Mouse (Mus musculus) liver, adult 2 months (tissue): ENCODE data around the gene Lgalsl. TPM values are rescaled to one million over a fixed set of nuclear protein-coding genes. Genes with fewer than 3 reads are reported as not detected.
A peak's percentile ranks its signal among the peaks of the same experiment; 100 is the strongest.

Experiments used
- DNase-seq: peaks from one replicate; pipeline ENCODE4 v3.0.0-alpha.2; 2011; ENCODE audit warnings: low read depth, low spot score; ENCODE audit errors: extremely low read depth
- H3K27ac ChIP-seq: fragments of 200-500 bp; replicated peaks from 2 replicates; pipeline ENCODE4 v1.5.1; 2012; ENCODE audit warnings: low read depth, mild to moderate bottlenecking, control low read depth, inconsistent platforms, low read length; ENCODE audit not compliant: insufficient read depth
- H3K27me3 ChIP-seq: fragments of 200-500 bp; 2 replicates; pipeline ENCODE4 v1.6.1; 2012; ENCODE audit warnings: mild to moderate bottlenecking, moderate library complexity, low read length, inconsistent platforms; ENCODE audit not compliant: control insufficient read depth, insufficient read depth
- H3K36me3 ChIP-seq: fragments of 200-500 bp; 2 replicates; pipeline ENCODE4 v1.6.1; 2012; ENCODE audit warnings: low read length, inconsistent platforms; ENCODE audit not compliant: control insufficient read depth, insufficient read depth
- H3K4me1 ChIP-seq: fragments of 200-500 bp; 2 replicates; pipeline ENCODE4 v1.6.1; 2011; ENCODE audit warnings: low read length; ENCODE audit not compliant: control insufficient read depth, insufficient read depth
- H3K4me3 ChIP-seq: fragments of 200-500 bp; 2 replicates; pipeline ENCODE4 v1.5.1; 2011; ENCODE audit warnings: low read depth, mild to moderate bottlenecking, control low read depth, low read length, moderate library complexity; ENCODE audit not compliant: insufficient read depth
- H3K79me2 ChIP-seq: fragments of 200-500 bp; 2 replicates; pipeline ENCODE4 v1.6.1; 2012; ENCODE audit warnings: inconsistent platforms, mild to moderate bottlenecking, low read length, moderate library complexity; ENCODE audit not compliant: control insufficient read depth, insufficient read depth
- H3K9ac ChIP-seq: fragments of 200-500 bp; 2 replicates; pipeline ENCODE4 v1.6.1; 2012; ENCODE audit warnings: low read depth, mild to moderate bottlenecking, control low read depth, inconsistent platforms, low read length
- CTCF ChIP-seq: fragments of 200-500 bp; IDR thresholded peaks from 2 replicates; pipeline ENCODE4 v1.5.1; 2011; ENCODE audit warnings: low read depth, low read length, control low read depth
- POLR2A ChIP-seq: fragments of 200-500 bp; IDR thresholded peaks from 2 replicates; pipeline ENCODE4 v1.6.1; 2011; ENCODE audit warnings: low read length, control low read depth; ENCODE audit not compliant: insufficient read depth; ENCODE audit errors: extremely low read depth
- WGBS: fragments of 180-500 bp; shearing (Covaris S2); methylation state at CpG from one replicate; pipeline ENCODE4 v1.1.7; 2018; 5-methylcytosine and 5-hydroxymethylcytosine counted together
- polyA plus RNA-seq: library from polyadenylated mRNA; depleted of rRNA; stranded (reverse); fragments of >200 nt; gene quantifications from 2 replicates; pipeline ENCODE4 v1.2.3, GENCODE M21; 2012
- total RNA-seq: library from RNA; depleted of rRNA; stranded (reverse); fragments of >200 nt; gene quantifications from 2 replicates; pipeline ENCODE4 v1.2.3, GENCODE M21; 2014

Gene Lgalsl
- total and polyA plus RNA-seq, 2 experiments = 4.5 to 4.9 TPM

GRCm38 (mm10) chr11:20784776-20785175, 46.1 kb downstream of the Lgalsl start:
- H3K4me1 ChIP-seq = no peaks in the 10 kb centered on the region
- no peak overlapping the region for H3K4me3 ChIP-seq
- no peaks in the 10 kb centered on the region for H3K27me3 ChIP-seq
- H3K27ac ChIP-seq = no peak overlapping the region
- TF ChIP-seq POLR2A (no peak), CTCF (no peak)
- no peak for DNase-seq
- no peaks in the 10 kb centered on the region for H3K79me2 ChIP-seq
- H3K36me3 ChIP-seq = no peaks in the 10 kb centered on the region
- no peak overlapping the region for H3K9ac ChIP-seq
- 90% methylated on average over 6 of the region's 6 CpGs for WGBS

GRCm38 (mm10) chr11:20783467-20783866, 47.4 kb downstream of the Lgalsl start:
- no peak overlapping the region for H3K27ac ChIP-seq
- DNase-seq = no peak

GRCm38 (mm10) chr11:20782620-20783019, 48.2 kb downstream of the Lgalsl start:
- H3K9ac ChIP-seq = no peak overlapping the region
- H3K4me3 ChIP-seq = no peak overlapping the region
- H3K79me2 ChIP-seq = no peaks in the 10 kb centered on the region
- H3K27ac ChIP-seq = no peak overlapping the region
- H3K36me3 ChIP-seq = no peaks in the 10 kb centered on the region
- H3K27me3 ChIP-seq = no peaks in the 10 kb centered on the region
- no peaks in the 10 kb centered on the region; the same call in 1 of the 2 replicates for H3K4me1 ChIP-seq
- 64% methylated on average over 2 of the region's 2 CpGs for WGBS
- DNase-seq = no peak
- TF ChIP-seq CTCF (no peak), POLR2A (no peak)

More at GRCm38 (mm10) chr11:20783467-20783866, 47.4 kb downstream of the Lgalsl start:
- H3K79me2 ChIP-seq = no peaks in the 10 kb centered on the region
- TF ChIP-seq POLR2A (no peak), CTCF (no peak)
- no peaks in the 10 kb centered on the region for H3K27me3 ChIP-seq
- no peaks in the 10 kb centered on the region for H3K36me3 ChIP-seq
- WGBS = 86% methylated on average over 1 of the region's 1 CpGs
- no peak overlapping the region for H3K9ac ChIP-seq
- H3K4me1 ChIP-seq = no peaks in the 10 kb centered on the region; the same call in 1 of the 2 replicates
- H3K4me3 ChIP-seq = no peak overlapping the region

- H3K79me2 ChIP-seq = no peaks in the 10 kb centered on the region
- H3K4me1 ChIP-seq = no peaks in the 10 kb centered on the region; the same call in 1 of the 2 replicates
- H3K27me3 ChIP-seq = no peaks in the 10 kb centered on the region
- TF ChIP-seq POLR2A (no peak), CTCF (no peak)
- 88% methylated on average over 4 of the region's 4 CpGs for WGBS
- H3K36me3 ChIP-seq = no peaks in the 10 kb centered on the region
- H3K9ac ChIP-seq = no peak overlapping the region
- DNase-seq = no peak
- H3K4me3 ChIP-seq = no peak overlapping the region
- H3K27ac ChIP-seq = no peak overlapping the region
Observed at GRCm38 (mm10) chr11:20780312-20780711, 50.5 kb downstream of the Lgalsl start.

DNA sequence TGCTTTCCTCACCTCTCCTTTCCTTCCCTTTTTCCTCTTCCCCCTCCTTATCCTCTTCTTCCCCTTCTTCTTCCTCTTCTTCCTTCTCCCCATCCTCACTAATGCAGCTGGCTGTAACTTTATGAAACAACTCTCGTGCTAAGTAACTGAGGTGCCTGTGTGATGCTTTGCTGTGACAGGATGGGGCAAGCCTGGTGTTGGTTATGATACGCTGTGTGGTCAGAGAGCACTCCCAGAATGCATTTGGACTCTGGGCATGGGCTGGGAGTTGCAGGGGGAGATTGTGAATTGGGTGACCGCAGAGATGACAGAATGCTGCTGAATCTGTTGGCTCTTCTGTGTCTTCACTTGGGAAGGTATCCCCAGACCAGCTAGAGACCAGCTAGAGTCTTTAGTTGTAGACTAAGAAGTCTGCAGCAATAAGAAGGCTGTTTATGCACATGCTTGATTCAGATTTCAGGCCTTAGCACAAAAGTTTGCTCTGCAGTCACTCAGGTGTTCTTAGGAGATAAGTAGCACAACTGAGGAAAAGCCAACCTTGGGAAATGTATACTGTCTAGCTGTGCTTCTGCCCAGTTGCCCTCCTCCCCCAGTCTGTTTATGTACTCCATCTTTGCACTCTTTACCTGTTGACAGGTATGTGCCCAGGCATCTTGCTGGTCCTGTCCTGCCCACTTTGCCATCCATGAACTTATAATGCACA, 51.8 kb downstream of the Lgalsl start:
- TF ChIP-seq CTCF (no peak), POLR2A (no peak)
- Histone ChIP-seq H3K27me3 (no peaks in the 10 kb centered on the region), H3K79me2 (no peaks in the 10 kb centered on the region), H3K27ac (no peak overlapping the region), H3K4me1 (no peaks in the 10 kb centered on the region; the same call in 1 of the 2 replicates), H3K36me3 (no peaks in the 10 kb centered on the region), H3K9ac (no peak overlapping the region), H3K4me3 (no peak overlapping the region)
- 94% methylated on average over 3 of the region's 3 CpGs for WGBS
- DNase-seq = no peak

DNA sequence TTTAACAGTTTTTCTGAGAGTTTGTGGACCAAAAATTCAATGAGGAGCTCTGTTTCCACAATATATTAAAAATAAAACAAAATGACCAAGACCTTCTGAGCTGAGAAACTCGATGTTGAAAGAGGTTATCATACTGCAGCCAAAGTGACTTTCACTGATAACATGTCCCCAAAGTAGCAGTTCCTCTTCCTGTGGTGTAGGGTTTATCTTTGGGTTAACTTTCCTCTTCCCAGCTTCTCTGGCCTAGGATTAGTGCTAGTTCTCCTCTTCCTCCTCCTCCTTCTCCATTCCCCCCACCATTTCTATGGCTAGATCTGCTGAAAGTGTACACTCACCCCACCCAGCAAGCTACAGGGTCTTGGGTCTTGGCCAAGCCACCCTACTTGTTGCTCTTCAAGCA, 52.6 kb downstream of the Lgalsl start:
- H3K4me3 ChIP-seq = no peak overlapping the region
- no peak overlapping the region for H3K9ac ChIP-seq
- TF ChIP-seq CTCF (no peak), POLR2A (no peak)
- no peaks in the 10 kb centered on the region for H3K27me3 ChIP-seq
- no peaks in the 10 kb centered on the region for H3K36me3 ChIP-seq
- peak; percentile 8 for DNase-seq
- no peaks in the 10 kb centered on the region; the same call in 1 of the 2 replicates for H3K4me1 ChIP-seq
- H3K79me2 ChIP-seq = no peaks in the 10 kb centered on the region
- H3K27ac ChIP-seq = no peak overlapping the region
- 66% methylated on average over 1 of the region's 1 CpGs for WGBS
